Mouse (Mus musculus) liver, postnatal 0 days (tissue): ENCODE data around the gene Immp2l.

ENCODE experiments used
- CTCF ChIP-seq: sonication (generic); IDR thresholded peaks from 2 replicates; pipeline ENCODE4 v1.5.1; 2016; ENCODE audit warnings: antibody characterized with exemption, low read depth
- EP300 ChIP-seq: IDR thresholded peaks from 2 replicates; pipeline ENCODE4 v1.6.1; 2016; ENCODE audit warnings: antibody characterized with exemption, low read depth, mild to moderate bottlenecking

DNA sequence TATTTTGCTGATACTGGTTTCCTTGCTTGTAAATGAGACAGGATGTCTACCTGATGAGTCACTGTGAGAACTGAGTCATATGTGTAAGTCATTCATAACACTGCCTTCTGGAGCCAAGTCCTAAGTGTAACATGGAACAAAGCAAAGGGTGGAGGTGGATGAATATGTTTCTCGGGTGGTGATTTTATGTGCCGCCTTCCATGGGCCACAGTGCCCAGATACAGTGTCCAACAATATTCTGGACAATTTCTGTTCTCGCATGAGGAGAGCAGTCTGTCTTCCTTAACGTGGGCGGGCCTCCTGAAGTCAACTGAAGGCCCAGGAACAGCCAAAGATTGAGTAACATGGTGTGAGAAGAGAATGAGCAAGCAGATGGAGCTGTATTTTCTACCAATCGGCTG is 926.0 kb downstream of the Immp2l start:
- no peak for TF ChIP-seq CTCF
- TF ChIP-seq EP300 = no peak
